ENCODE assay signal across 16 mouse cellular contexts in genomic region chr3:89451916-89452315, GRCm38 (mm10). TPM values are rescaled to one million over a fixed set of nuclear protein-coding genes. Genes with fewer than 3 reads are reported as not detected.
A peak's percentile ranks its signal among the peaks of the same experiment; 100 is the strongest.
DNase-seq lines count a peak whose midpoint lies in the region; ATAC-seq lines count a peak whose summit lies in the region.
"Had no signal": no experiment of that assay in that cellular context is flagged by ENCODE, and none has a peak within 500 bp of the region (broad histone marks: within the 10 kb centered on the region; RNA-seq: fewer than 3 reads in every experiment).

No protein-coding gene starts in this region.

- no peaks in the 10 kb centered on the region for H3K36me3 ChIP-seq in hindbrain, embryonic 13.5 days
- H3K36me3 ChIP-seq in hindbrain, embryonic 11.5 days (ENCODE audit: control insufficient read depth, insufficient read depth, low read length) = no peaks in the 10 kb centered on the region
- no peaks in the 10 kb centered on the region for H3K36me3 ChIP-seq in lung, embryonic 16.5 days (ENCODE audit: control insufficient read depth, insufficient read depth, low read length)

- ATAC-seq in hindbrain, embryonic 13.5 days (ENCODE audit: low FRiP score) = no peak
- ATAC-seq in hindbrain, embryonic 11.5 days (ENCODE audit: low FRiP score) = no peak
- ATAC-seq in lung, embryonic 16.5 days (ENCODE audit: low read depth) = peak; percentile 59
- ATAC-seq in frontal cortex, adult (ENCODE audit: low TSS enrichment) = no peak
- ATAC-seq: Patski had no signal

- WGBS in hindbrain, embryonic 13.5 days = 94% methylated on average over 1 of the region's 1 CpGs
- WGBS in hindbrain, embryonic 11.5 days = 88% methylated on average over 1 of the region's 1 CpGs
- WGBS in lung, embryonic 16.5 days = 54% methylated on average over 1 of the region's 1 CpGs

- peak overlapping the region; percentile 30; the same call in 1 of the 2 replicates for H3K27ac ChIP-seq in hindbrain, embryonic 13.5 days
- H3K27ac ChIP-seq in hindbrain, embryonic 11.5 days (ENCODE audit: low read depth, low read length) = no peak overlapping the region
- H3K27ac ChIP-seq in lung, embryonic 16.5 days (ENCODE audit: low read length) = peak overlapping the region; percentile 32; the same call in 1 of the 2 replicates

- H3K9me3 ChIP-seq in hindbrain, embryonic 13.5 days = no peaks in the 10 kb centered on the region
- no peaks in the 10 kb centered on the region for H3K9me3 ChIP-seq in hindbrain, embryonic 11.5 days (ENCODE audit: control insufficient read depth, low read length)
- no peaks in the 10 kb centered on the region for H3K9me3 ChIP-seq in lung, embryonic 16.5 days (ENCODE audit: control insufficient read depth, low read length)

- peaks cover 11% of the 10 kb centered on the region; the same call in 1 of the 2 replicates for H3K4me1 ChIP-seq in hindbrain, embryonic 13.5 days (replicated peaks)
- 0 out of 2 replicates have a peak, but pooled peaks cover 2% of the 10 kb centered on the region for H3K4me1 ChIP-seq in hindbrain, embryonic 11.5 days (replicated peaks; ENCODE audit: control insufficient read depth, insufficient read depth, low read length)
- peaks cover 23% of the 10 kb centered on the region for H3K4me1 ChIP-seq in lung, embryonic 16.5 days (replicated peaks; ENCODE audit: control insufficient read depth, insufficient read depth, low read length)

- H3K9ac ChIP-seq in hindbrain, embryonic 13.5 days = peak overlapping the region; percentile 10; the same call in 1 of the 2 replicates
- H3K9ac ChIP-seq in hindbrain, embryonic 11.5 days (ENCODE audit: low read depth, low read length) = no peak overlapping the region
- no peak overlapping the region for H3K9ac ChIP-seq in lung, embryonic 16.5 days (ENCODE audit: low read length)

- DNase-seq in hindbrain, embryonic 11.5 days (ENCODE audit: low spot score) = no peak
- peak; percentile 66 for DNase-seq in brain, adult 2 months (ENCODE audit: low read depth, low spot score)
- DNase-seq in thymus, postnatal 0 days (ENCODE audit: low spot score) = peak; percentile 85
- DNase-seq in gastrocnemius, postnatal 25 days = no peak
- DNase-seq in kidney, postnatal 10 days = no peak
- DNase-seq: adrenal gland, adult 8-10 months; cerebellum, postnatal 36 days; heart, adult 11 months; kidney, postnatal 36 days; layer of hippocampus, postnatal 36 days; right cerebral cortex, postnatal 4 days had no signal

- H3K4me2 ChIP-seq in hindbrain, embryonic 13.5 days = no peak overlapping the region
- H3K4me2 ChIP-seq in hindbrain, embryonic 11.5 days (replicated peaks; ENCODE audit: low read depth, low read length) = no peak overlapping the region
- H3K4me2 ChIP-seq in lung, embryonic 16.5 days (ENCODE audit: low read depth, low read length) = no peak overlapping the region

- no peaks in the 10 kb centered on the region for H3K27me3 ChIP-seq in hindbrain, embryonic 13.5 days
- H3K27me3 ChIP-seq in hindbrain, embryonic 11.5 days (ENCODE audit: control insufficient read depth, insufficient read depth, low read length) = no peaks in the 10 kb centered on the region
- H3K27me3 ChIP-seq in lung, embryonic 16.5 days (ENCODE audit: control insufficient read depth, insufficient read depth, low read depth, low read length) = no peaks in the 10 kb centered on the region
- H3K27me3 ChIP-seq: Patski had no signal

- H3K4me3 ChIP-seq in hindbrain, embryonic 13.5 days = no peak overlapping the region
- H3K4me3 ChIP-seq in hindbrain, embryonic 11.5 days (ENCODE audit: low read depth, low read length) = no peak overlapping the region
- no peak overlapping the region for H3K4me3 ChIP-seq in lung, embryonic 16.5 days (ENCODE audit: low read length)
- H3K4me3 ChIP-seq: myocyte had no signal

RNA-seq across cellular contexts. Expression of gene Pmvk, which starts 2.4 kb away (rescaled TPM):
- polyA plus RNA-seq in hindbrain, embryonic 13.5 days (2015; fragmentation: Nextera tagmentation; extraction: Ambion mirVana) = 101 and 105 TPM in 2 replicates
- 72.2 and 79.6 TPM in 2 replicates for polyA plus RNA-seq in hindbrain, embryonic 11.5 days (2014; fragmentation: Nextera tagmentation; extraction: Ambion mirVana)
- 44.4 and 50.0 TPM in 2 replicates for polyA plus RNA-seq in lung, embryonic 16.5 days (2015; fragmentation: Nextera tagmentation; extraction: Ambion mirVana)
- 39.3 and 40.3 TPM in 2 replicates for polyA plus RNA-seq in thymus, postnatal 0 days (2015; fragmentation: Nextera tagmentation; extraction: Ambion mirVana)
- 1 to 10 TPM; 5.3 to 7.4 TPM for total RNA-seq in gastrocnemius, postnatal 25 days (2021)

RNA-seq across cellular contexts. Expression of gene Pbxip1, which starts 15.4 kb away (rescaled TPM):
- 19.4 and 20.4 TPM in 2 replicates for polyA plus RNA-seq in hindbrain, embryonic 13.5 days (2015; fragmentation: Nextera tagmentation; extraction: Ambion mirVana)
- polyA plus RNA-seq in hindbrain, embryonic 11.5 days (2014; fragmentation: Nextera tagmentation; extraction: Ambion mirVana) = 8.6 and 10.7 TPM in 2 replicates
- polyA plus RNA-seq in lung, embryonic 16.5 days (2015; fragmentation: Nextera tagmentation; extraction: Ambion mirVana) = 35.8 and 38.3 TPM in 2 replicates
- polyA plus RNA-seq in thymus, postnatal 0 days (2015; fragmentation: Nextera tagmentation; extraction: Ambion mirVana) = 23.1 and 27.3 TPM in 2 replicates
- 100 to 1,000 TPM; 179 to 196 TPM for total RNA-seq in gastrocnemius, postnatal 25 days (2021)

RNA-seq across cellular contexts. Expression of gene Pygo2, which starts 21.9 kb away (rescaled TPM):
- 38.7 and 42.0 TPM in 2 replicates for polyA plus RNA-seq in hindbrain, embryonic 13.5 days (2015; fragmentation: Nextera tagmentation; extraction: Ambion mirVana)
- 45.0 and 54.5 TPM in 2 replicates for polyA plus RNA-seq in hindbrain, embryonic 11.5 days (2014; fragmentation: Nextera tagmentation; extraction: Ambion mirVana)
- 31.5 and 33.3 TPM in 2 replicates for polyA plus RNA-seq in lung, embryonic 16.5 days (2015; fragmentation: Nextera tagmentation; extraction: Ambion mirVana)
- 21.3 and 22.3 TPM in 2 replicates for polyA plus RNA-seq in thymus, postnatal 0 days (2015; fragmentation: Nextera tagmentation; extraction: Ambion mirVana)
- total RNA-seq in gastrocnemius, postnatal 25 days (2021) = 10 to 100 TPM in 1 of 2 experiments, 1 to 10 TPM in 1; 9.2 to 11.1 TPM

RNA-seq across cellular contexts. Expression of gene Shc1, which starts 33.7 kb away (rescaled TPM):
- 24.3 and 24.4 TPM in 2 replicates for polyA plus RNA-seq in hindbrain, embryonic 13.5 days (2015; fragmentation: Nextera tagmentation; extraction: Ambion mirVana)
- 32.2 and 37.0 TPM in 2 replicates for polyA plus RNA-seq in hindbrain, embryonic 11.5 days (2014; fragmentation: Nextera tagmentation; extraction: Ambion mirVana)
- polyA plus RNA-seq in lung, embryonic 16.5 days (2015; fragmentation: Nextera tagmentation; extraction: Ambion mirVana) = 110 and 114 TPM in 2 replicates
- polyA plus RNA-seq in thymus, postnatal 0 days (2015; fragmentation: Nextera tagmentation; extraction: Ambion mirVana) = 37.2 and 44.7 TPM in 2 replicates
- total RNA-seq in gastrocnemius, postnatal 25 days (2021) = 10 to 100 TPM; 21.1 to 23.8 TPM

RNA-seq across cellular contexts. Expression of gene Cks1b, which starts 33.7 kb away (rescaled TPM):
- polyA plus RNA-seq in hindbrain, embryonic 13.5 days (2015; fragmentation: Nextera tagmentation; extraction: Ambion mirVana) = 116 and 121 TPM in 2 replicates
- 411 and 414 TPM in 2 replicates for polyA plus RNA-seq in hindbrain, embryonic 11.5 days (2014; fragmentation: Nextera tagmentation; extraction: Ambion mirVana)
- polyA plus RNA-seq in lung, embryonic 16.5 days (2015; fragmentation: Nextera tagmentation; extraction: Ambion mirVana) = 490 and 518 TPM in 2 replicates
- polyA plus RNA-seq in thymus, postnatal 0 days (2015; fragmentation: Nextera tagmentation; extraction: Ambion mirVana) = 466 and 485 TPM in 2 replicates
- 1 to 10 TPM; 3.1 to 3.4 TPM for total RNA-seq in gastrocnemius, postnatal 25 days (2021)

Comparison
In these comparisons a context has a peak if more than half of its experiments do, and no peak if none do; other contexts are left out.
1. DNase-seq: peak in brain, adult 2 months (single experiment) and thymus, postnatal 0 days (single experiment); none in hindbrain, embryonic 11.5 days (single experiment), gastrocnemius, postnatal 25 days (single experiment) and kidney, postnatal 10 days (single experiment).